Mouse (Mus musculus) olfactory bulb, adult 2 months (tissue): ENCODE results near the gene Spata13. TPM values are rescaled to one million over a fixed set of nuclear protein-coding genes. Genes with fewer than 3 reads are reported as not detected.

Experiments
- H3K27ac ChIP-seq: fragments of 200-500 bp; 2 replicates; pipeline ENCODE4 v1.5.1; 2012; ENCODE audit warnings: low read depth, low read length; ENCODE audit not compliant: insufficient read depth
- H3K4me1 ChIP-seq: fragments of 200-500 bp; 2 replicates; pipeline ENCODE4 v1.6.1; 2012; ENCODE audit warnings: low read length; ENCODE audit not compliant: control insufficient read depth, insufficient read depth
- H3K4me3 ChIP-seq: fragments of 200-500 bp; 2 replicates; pipeline ENCODE4 v1.5.1; 2012; ENCODE audit warnings: mild to moderate bottlenecking, low read depth, low read length, moderate library complexity; ENCODE audit not compliant: insufficient read depth
- CTCF ChIP-seq: fragments of 200-500 bp; IDR thresholded peaks from 2 replicates; pipeline ENCODE4 v1.5.1; 2012; ENCODE audit warnings: low read depth, mild to moderate bottlenecking, low read length, moderate library complexity; ENCODE audit not compliant: insufficient read depth
- POLR2A ChIP-seq: fragments of 200-500 bp; IDR thresholded peaks from 2 replicates; pipeline ENCODE4 v1.6.1; 2012; ENCODE audit warnings: mild to moderate bottlenecking, low read depth, low read length, moderate library complexity; ENCODE audit not compliant: insufficient read depth
- WGBS: fragments of 180-500 bp; shearing (Covaris S2); methylation state at CpG from one replicate; pipeline ENCODE4 v1.1.7; 2018; 5-methylcytosine and 5-hydroxymethylcytosine counted together
- polyA plus RNA-seq: library from polyadenylated mRNA; stranded (reverse); fragments of >200 nt; gene quantifications from 2 replicates; pipeline ENCODE4 v1.2.4, GENCODE M21; 2012; ENCODE audit warnings: low replicate concordance; ENCODE audit not compliant: missing spikeins, insufficient read depth, insufficient read length

The Spata13 gene
- polyA plus RNA-seq, 1 experiment, result not detected

DNA sequence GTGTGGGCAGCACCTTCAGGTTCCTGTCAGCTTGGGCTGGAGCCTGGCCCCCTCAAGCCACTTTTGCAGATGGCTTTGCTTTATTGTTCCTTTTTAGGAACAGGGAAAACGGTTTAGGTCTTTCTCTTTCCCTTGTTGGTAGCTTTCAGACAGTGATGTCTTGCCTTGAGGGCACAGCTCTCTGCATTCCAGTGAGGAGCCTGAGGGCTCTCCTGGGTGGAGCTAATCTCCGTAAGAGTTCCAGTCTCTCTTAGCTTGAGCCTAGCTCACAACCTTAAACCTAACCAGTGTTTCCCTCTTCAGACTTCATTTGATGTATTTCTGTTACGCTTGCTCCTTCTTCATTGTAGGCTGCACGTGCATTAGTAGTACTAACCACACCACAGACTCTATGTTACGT, 81.9 kb downstream of the Spata13 start:
- WGBS, result 91% methylated on average over 5 of the region's 5 CpGs
- H3K4me1 ChIP-seq, result no peaks in the 10 kb centered on the region
- no peak overlapping the region for H3K27ac ChIP-seq
- TF ChIP-seq POLR2A (no peak), CTCF (no peak)
- no peak overlapping the region for H3K4me3 ChIP-seq

DNA sequence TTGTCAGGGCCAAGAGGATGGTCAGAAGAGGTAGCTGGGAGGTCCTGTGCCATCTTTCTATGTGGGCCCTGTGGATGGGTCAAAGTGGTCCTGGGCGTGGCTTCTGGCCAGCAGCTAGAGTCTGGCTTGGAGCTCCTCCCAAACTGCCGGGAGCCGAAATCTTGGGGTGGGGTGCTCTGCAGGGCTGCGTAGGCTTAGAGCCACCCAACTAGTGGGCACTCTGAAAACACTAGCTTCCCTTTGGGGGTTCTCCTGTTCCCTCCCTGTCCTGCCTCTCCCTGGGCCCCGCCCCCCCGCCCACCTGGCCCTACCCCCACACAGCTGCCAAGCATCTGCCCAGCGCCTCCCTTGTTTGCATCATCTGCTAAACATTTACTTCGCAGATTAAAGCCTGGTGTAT, 87.5 kb downstream of the Spata13 start:
- Histone ChIP-seq H3K27ac (no peak overlapping the region), H3K4me3 (no peak overlapping the region), H3K4me1 (no peaks in the 10 kb centered on the region)
- TF ChIP-seq POLR2A (no peak), CTCF (no peak)
- 68% methylated on average over 8 of the region's 8 CpGs for WGBS

DNA sequence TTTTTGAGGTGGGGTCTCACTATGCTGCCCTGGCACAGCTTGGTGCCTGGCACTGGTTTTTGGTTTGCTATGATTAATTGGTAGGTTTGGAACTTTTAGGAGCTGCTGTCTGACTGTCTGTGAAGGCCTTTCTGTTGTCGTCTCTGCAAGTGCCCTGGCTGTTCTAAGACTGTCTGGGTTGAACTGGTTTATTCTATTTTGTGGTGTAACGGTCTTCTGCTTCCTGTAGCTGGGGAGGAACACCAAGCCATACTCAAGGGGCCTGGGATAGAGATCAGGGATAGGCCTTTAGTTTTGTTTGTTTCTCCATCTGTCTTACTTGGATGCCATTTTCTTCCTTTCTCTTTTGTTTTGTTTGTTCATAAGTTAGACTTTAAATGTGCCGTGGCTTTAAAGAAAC, 88.1 kb downstream of the Spata13 start:
- no peak for TF ChIP-seq CTCF
- no peak for TF ChIP-seq POLR2A
- H3K27ac ChIP-seq, result no peak overlapping the region
- H3K4me1 ChIP-seq, result no peaks in the 10 kb centered on the region
- H3K4me3 ChIP-seq, result no peak overlapping the region
- 60% methylated on average over 3 of the region's 3 CpGs for WGBS

DNA sequence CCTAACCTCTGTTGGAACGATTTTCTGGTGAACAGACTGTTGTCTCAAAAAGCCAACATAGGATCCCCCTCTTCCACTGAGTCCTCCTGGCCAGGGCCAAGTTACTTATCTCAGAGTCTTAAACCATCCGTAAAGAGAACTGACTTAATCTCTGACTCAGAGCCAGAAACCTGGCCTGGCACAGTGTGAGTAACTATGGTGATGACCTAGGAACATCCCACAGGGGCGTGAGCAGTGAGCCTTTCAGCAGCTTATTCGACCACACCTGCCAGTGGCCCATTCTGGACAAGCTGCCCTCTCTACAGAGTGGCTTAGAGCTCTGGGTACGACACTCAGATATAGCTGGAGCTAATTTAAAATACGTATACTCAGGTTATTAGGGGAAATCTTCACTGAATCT, 92.3 kb downstream of the Spata13 start:
- Histone ChIP-seq H3K4me1 (no peaks in the 10 kb centered on the region), H3K27ac (no peak overlapping the region), H3K4me3 (no peak overlapping the region)
- WGBS, result 62% methylated on average over 6 of the region's 6 CpGs
- TF ChIP-seq POLR2A (no peak), CTCF (no peak)

DNA sequence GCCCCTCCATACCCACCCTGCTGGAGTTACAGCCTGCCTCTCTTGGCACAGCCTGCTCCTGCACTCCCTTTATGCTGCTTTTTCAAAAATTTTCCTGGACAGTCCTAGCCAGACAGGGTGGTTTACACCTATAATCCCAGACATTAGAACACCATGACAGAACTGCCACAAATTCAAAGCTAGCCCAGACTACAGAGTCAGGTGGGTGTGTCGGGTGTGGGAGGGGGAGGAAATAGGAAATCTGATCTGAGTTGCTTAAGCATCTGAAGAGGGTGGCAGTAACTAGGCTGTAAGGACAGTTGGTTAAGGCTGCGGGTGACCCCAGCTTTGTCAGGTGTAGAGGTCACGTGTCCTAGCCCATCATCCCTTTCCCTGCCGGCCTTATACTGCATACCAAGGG, 93.3 kb downstream of the Spata13 start:
- Histone ChIP-seq H3K4me3 (no peak overlapping the region), H3K27ac (no peak overlapping the region), H3K4me1 (no peaks in the 10 kb centered on the region)
- 91% methylated on average over 4 of the region's 4 CpGs for WGBS
- TF ChIP-seq CTCF, result no peak
- TF ChIP-seq POLR2A, result no peak

DNA sequence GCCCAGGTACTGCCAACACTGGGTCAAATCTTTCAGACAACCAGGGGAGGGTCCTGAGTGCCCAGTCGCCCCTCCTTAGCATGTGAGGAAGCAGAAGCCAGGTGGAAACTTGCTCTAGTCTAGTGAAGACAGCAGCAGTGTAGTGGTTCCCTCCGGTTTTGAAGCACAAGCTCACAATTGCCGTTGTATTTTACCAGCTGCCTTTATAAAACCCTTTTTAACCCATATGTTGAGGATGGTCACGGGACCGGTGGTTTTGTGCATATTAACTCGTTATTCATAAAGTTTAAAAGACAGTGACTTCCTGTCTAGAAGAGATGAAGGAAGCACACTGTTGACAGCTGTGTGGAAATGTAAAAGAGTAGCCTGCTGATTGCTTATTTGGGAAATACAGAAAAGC, 98.3 kb downstream of the Spata13 start:
- H3K27ac ChIP-seq, result no peak overlapping the region
- H3K4me1 ChIP-seq, result peaks cover 22% of the 10 kb centered on the region
- TF ChIP-seq CTCF (no peak), POLR2A (no peak)
- no peak overlapping the region for H3K4me3 ChIP-seq
- 74% methylated on average over 6 of the region's 6 CpGs for WGBS

GRCm38 (mm10) chr14:60732787-60733186, 99.0 kb downstream of the Spata13 start:
- TF ChIP-seq CTCF (no peak), POLR2A (no peak)
- H3K4me1 ChIP-seq, result peaks cover 25% of the 10 kb centered on the region
- no peak overlapping the region for H3K27ac ChIP-seq
- 22% methylated on average over 16 of the region's 16 CpGs for WGBS
- H3K4me3 ChIP-seq, result no peak overlapping the region

DNA sequence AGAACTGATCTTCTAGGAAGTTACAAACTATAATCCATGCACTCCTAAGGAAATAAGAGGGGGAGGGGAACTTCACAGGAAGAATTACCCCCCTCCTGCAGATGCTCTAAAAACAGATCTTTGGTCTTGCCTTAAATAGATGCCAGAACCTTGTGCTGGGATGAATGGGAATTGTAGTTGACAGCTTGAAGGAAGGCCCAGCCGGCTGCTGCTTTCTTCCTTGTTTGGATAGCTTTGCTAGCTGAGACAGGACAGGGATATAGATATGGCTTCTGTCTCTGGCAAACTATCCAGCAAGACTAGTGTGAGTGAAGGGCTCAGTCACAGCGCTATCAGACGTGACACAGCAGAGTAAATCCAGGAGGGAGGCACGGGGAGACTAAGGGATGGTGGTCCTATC, 99.9 kb downstream of the Spata13 start:
- TF ChIP-seq CTCF (no peak), POLR2A (no peak)
- Histone ChIP-seq H3K4me3 (no peak overlapping the region), H3K27ac (no peak overlapping the region), H3K4me1 (peaks cover 27% of the 10 kb centered on the region)
- 67% methylated on average over 4 of the region's 4 CpGs for WGBS

GRCm38 (mm10) chr14:60735206-60735605, 101.4 kb downstream of the Spata13 start:
- Histone ChIP-seq H3K4me1 (peaks cover 32% of the 10 kb centered on the region), H3K4me3 (no peak overlapping the region), H3K27ac (no peak overlapping the region)
- 54% methylated on average over 5 of the region's 5 CpGs for WGBS
- TF ChIP-seq CTCF, result no peak
- no peak for TF ChIP-seq POLR2A

DNA sequence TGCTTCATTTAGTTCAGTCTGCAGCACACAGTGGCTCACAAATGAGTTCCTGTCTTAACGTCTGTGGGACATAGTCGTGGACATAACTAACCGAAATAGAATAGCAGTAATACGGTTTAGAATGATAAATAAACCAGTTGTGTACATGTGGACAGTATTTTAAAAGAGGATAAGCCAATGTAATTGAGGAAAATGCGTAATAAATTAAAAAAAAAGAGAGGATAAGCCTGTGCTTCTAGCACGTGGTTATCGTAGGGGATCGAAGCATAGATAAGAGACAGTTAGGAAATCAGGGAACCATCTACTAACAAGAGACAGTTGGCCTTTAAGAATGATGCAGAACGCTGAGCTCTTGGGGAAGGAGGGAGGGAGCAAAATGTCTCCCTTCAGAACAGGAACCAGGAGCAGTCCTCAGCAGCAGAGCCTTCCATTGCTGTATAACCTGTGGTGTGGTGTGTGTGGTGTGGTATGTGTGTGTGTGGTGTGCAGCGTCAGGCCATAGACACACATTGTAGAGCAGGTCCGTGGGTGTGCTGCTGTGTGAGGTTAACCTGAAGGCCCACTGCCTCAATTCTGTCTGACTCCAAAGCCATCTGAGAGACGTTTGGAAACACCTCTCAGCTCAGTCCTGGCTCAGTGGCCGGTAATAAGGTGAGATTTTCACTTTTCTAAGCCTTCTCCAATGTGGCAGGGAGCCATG, 102.2 kb downstream of the Spata13 start:
- no peak for TF ChIP-seq POLR2A
- TF ChIP-seq CTCF, result no peak
- Histone ChIP-seq H3K4me1 (peaks cover 32% of the 10 kb centered on the region), H3K27ac (peak overlapping the region; percentile 5; the same call in 1 of the 2 replicates), H3K4me3 (no peak overlapping the region)
- WGBS, result 68% methylated on average over 13 of the region's 13 CpGs
